Mouse (Mus musculus): ENCODE measurements around the gene Lbx1.

The Lbx1 gene

GRCm38 (mm10) chr19:45235766-45236362, at the start of gene Lbx1:
Lbx1 (minus strand) TSS chr19:45235812.
- DNase-seq, result no peak

DNA sequence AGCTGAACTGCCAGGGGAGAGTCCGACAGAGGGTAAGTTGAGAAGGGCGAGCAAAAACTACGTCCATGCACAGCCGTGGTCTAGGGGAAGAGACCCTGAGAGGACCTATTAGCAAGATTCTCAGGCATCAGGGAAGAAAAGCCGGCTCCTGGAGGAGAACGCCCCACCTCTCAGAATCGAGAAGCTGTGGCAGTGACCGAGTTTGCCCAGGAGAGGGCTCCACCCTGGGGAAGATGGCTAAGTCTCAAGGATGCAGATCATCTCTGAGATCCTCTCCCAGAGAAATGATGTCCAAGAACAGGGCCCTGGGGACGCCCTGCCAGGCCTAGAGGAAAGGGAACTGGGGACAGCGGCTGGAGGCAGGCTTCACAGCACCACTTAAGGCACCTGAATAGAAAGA, 47.7 kb upstream of the Lbx1 start:
- DNase-seq, result peak; percentile 55

GRCm38 (mm10) chr19:45276196-45276595, 40.6 kb upstream of the Lbx1 start:
- no peak for DNase-seq

DNA sequence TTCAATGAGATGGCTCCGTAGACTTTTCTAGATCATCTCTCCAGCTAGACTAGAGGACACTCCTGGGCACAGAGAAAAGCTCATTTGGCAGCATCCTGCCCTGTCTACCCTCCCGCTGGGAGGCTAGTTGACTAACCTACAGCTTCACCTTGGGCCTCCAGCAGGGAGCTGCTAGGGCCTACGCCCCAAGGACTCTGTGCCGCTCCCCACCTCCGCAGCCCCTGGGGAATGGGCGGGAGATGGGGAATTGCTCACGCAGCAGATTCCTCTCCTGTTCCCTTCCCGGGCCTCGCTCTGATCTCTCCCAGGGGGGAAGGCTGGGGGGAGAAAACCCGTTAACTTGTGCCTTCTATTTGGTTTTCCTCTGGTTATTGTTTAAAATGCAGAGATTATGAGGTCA, 36.4 kb upstream of the Lbx1 start:
- DNase-seq, result no peak

GRCm38 (mm10) chr19:45262995-45263394, 27.4 kb upstream of the Lbx1 start:
- DNase-seq, result no peak

GRCm38 (mm10) chr19:45257414-45258326, 22.1 kb upstream of the Lbx1 start:
- DNase-seq, result no peak

DNA sequence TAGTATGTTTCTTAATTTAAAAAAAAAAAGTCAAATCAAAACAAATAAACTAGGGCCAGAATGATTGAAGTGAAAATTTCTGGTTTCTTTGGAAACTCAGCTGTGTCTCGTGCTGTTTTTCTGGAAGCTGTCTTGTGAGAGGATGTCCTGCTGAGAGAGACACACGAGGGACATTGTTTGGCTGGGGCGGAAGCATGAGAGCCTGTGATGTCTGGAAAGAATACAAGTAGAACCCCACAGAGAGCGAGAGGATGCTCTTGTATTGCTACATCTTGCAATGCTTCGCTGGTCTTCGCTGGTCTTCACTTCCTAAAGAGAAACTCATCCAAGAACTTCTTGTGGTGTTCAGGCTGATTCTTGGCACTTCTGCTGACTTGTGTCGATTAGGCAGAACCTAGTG, 19.2 kb upstream of the Lbx1 start:
- no peak for DNase-seq

GRCm38 (mm10) chr19:45252436-45252835, 16.8 kb upstream of the Lbx1 start:
- DNase-seq, result no peak

GRCm38 (mm10) chr19:45248691-45249090, 13.1 kb upstream of the Lbx1 start:
- DNase-seq, result no peak

GRCm38 (mm10) chr19:45243918-45244700, 8.5 kb upstream of the Lbx1 start:
- DNase-seq, result peak; percentile 46

DNA sequence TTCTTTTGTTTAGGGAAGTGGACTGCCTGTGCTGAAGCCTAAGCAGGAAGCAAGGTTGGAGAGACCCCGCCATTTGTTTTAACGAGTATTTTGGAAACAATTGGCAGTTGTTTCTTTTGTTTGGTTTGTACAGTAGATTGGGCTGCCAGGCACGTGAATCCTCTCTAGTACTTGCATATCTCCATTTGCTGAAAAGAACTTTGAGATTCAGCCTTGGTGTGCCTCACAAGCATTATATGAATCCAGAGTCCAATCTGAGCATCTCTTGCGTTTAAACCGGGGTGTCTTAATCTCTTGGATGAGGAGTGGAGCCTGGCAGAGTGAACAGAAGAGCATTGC, 7.6 kb upstream of the Lbx1 start:
- no peak for DNase-seq

- no peak for DNase-seq
Measured at GRCm38 (mm10) chr19:45242348-45243263, 7.0 kb upstream of the Lbx1 start.

DNA sequence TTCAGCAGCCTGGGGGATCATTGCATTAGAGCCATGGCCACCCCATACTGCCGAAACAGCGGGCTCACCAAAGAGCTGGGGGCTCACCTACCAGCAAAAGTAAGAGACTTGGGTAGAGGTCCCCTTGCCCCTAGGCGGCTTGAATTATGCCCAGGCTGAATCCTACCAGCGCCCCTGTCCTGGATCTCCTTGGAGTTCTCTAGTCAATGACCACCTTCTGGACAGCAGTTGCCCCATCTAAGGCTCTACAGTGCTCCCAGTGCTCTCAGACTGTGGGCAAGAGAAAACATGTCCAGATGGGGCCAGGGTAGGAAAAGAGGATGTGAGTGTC, 6.4 kb upstream of the Lbx1 start:
- DNase-seq, result no peak

GRCm38 (mm10) chr19:45240026-45240425, 4.4 kb upstream of the Lbx1 start:
- no peak for DNase-seq

- DNase-seq, result no peak
Measured at GRCm38 (mm10) chr19:45239191-45239590, 3.6 kb upstream of the Lbx1 start.

GRCm38 (mm10) chr19:45237665-45238209, 2.1 kb upstream of the Lbx1 start:
- no peak for DNase-seq

DNA sequence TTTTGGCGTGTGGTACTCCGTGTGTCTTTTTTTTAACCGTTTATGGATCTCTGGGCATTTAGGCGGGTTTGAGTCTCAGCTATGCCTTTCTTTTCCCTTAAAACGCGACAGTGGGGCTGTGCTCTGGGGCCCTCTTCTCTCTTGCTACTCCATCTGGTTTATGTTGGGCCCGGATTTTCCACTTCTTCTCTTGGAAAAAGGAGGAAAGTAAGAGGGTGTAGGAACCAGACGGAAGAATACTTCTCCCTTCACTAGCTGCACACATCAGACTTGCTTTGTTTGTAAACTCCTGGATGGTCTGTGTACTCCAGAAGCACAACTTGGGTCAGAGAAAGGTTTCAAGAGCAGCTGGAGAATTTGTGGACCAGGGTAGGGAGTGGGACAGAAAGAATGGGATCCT, 1.5 kb upstream of the Lbx1 start:
- no peak for DNase-seq

- DNase-seq, result peak; percentile 27
Measured at GRCm38 (mm10) chr19:45236363-45236942, 841 bp upstream of the Lbx1 start.

GRCm38 (mm10) chr19:45235331-45235741, 276 bp downstream of the Lbx1 start:
- no peak for DNase-seq

- DNase-seq, result no peak
Measured at GRCm38 (mm10) chr19:45234771-45235231, 811 bp downstream of the Lbx1 start.

GRCm38 (mm10) chr19:45234191-45234770, 1.3 kb downstream of the Lbx1 start:
- DNase-seq, result no peak
